Mouse (Mus musculus) embryonic facial prominence, embryonic 11.5 days (tissue): ENCODE data around the gene Cdk17. TPM values are rescaled to one million over a fixed set of nuclear protein-coding genes. Genes with fewer than 3 reads are reported as not detected.

ENCODE experiments used
- ATAC-seq: fragments of 200-750 bp; cut with Nextera tagmentation; replicated peaks from 2 replicates; pipeline ENCODE4 v1.8.0; 2017; ENCODE audit warnings: low read depth; ENCODE audit not compliant: insufficient number of reproducible peaks, low FRiP score, low TSS enrichment
- DNase-seq: peaks from one replicate; pipeline ENCODE4 v3.0.0-alpha.2; 2015; ENCODE audit warnings: low spot score
- H3K27ac ChIP-seq: fragments of 300-500 bp; sonication (generic); replicated peaks from 2 replicates; pipeline ENCODE4 v1.5.1; 2014; ENCODE audit warnings: mild to moderate bottlenecking, low read depth, low read length, control low read depth
- H3K27me3 ChIP-seq: fragments of 300-500 bp; sonication (generic); 2 replicates; pipeline ENCODE4 v1.6.1; 2014; ENCODE audit warnings: mild to moderate bottlenecking, low read length, moderate library complexity, mixed read lengths; ENCODE audit not compliant: control insufficient read depth, insufficient read depth
- H3K36me3 ChIP-seq: fragments of 300-500 bp; sonication (generic); replicated peaks from 2 replicates; pipeline ENCODE4 v1.6.1; 2014; ENCODE audit warnings: low read depth, mild to moderate bottlenecking, low read length, moderate library complexity, mixed read lengths; ENCODE audit not compliant: control insufficient read depth, insufficient read depth
- H3K4me1 ChIP-seq: fragments of 300-500 bp; sonication (generic); 2 replicates; pipeline ENCODE4 v1.6.1; 2014; ENCODE audit warnings: low read length, mixed read lengths; ENCODE audit not compliant: control insufficient read depth, insufficient read depth
- H3K4me2 ChIP-seq: fragments of 300-500 bp; sonication (generic); 2 replicates; pipeline ENCODE4 v1.6.1; 2014; ENCODE audit warnings: low read depth, mild to moderate bottlenecking, control low read depth, low read length, moderate library complexity
- H3K4me3 ChIP-seq: fragments of 300-500 bp; sonication (generic); 2 replicates; pipeline ENCODE4 v1.5.1; 2014; ENCODE audit warnings: low read depth, low read length, control low read depth
- H3K9ac ChIP-seq: fragments of 300-500 bp; sonication (generic); replicated peaks from 2 replicates; pipeline ENCODE4 v1.6.1; 2014; ENCODE audit warnings: mild to moderate bottlenecking, control low read depth, low read length
- H3K9me3 ChIP-seq: fragments of 300-500 bp; sonication (generic); replicated peaks from 2 replicates; pipeline ENCODE4 v1.6.1; 2016; ENCODE audit warnings: mild to moderate bottlenecking, low read length, inconsistent platforms, mixed read lengths; ENCODE audit not compliant: control insufficient read depth
- WGBS: fragments of 180-500 bp; shearing (Covaris S2); extraction: QIAGEN DNeasy Blood & Tissue Kit; methylation state at CpG from one replicate; pipeline ENCODE4 v1.1.7; 2014; 5-methylcytosine and 5-hydroxymethylcytosine counted together
- polyA plus RNA-seq: library from polyadenylated mRNA; unstranded; fragments of >200 nt; fragmentation: Nextera tagmentation; extraction: Ambion mirVana; gene quantifications from 2 replicates; pipeline ENCODE4 v1.2.1, GENCODE M21; 2014

The Cdk17 gene
- polyA plus RNA-seq, 1 experiment from 2014 or later = 27.8 TPM

GRCm38 (mm10) chr10:93167311-93167710 is 6.6 kb downstream of the Cdk17 start:
- no peak for ATAC-seq
- WGBS = 76% methylated on average over 6 of the region's 6 CpGs
- no peaks in the 10 kb centered on the region for H3K9me3 ChIP-seq
- no peak overlapping the region for H3K27ac ChIP-seq
- no peaks in the 10 kb centered on the region for H3K27me3 ChIP-seq
- DNase-seq = no peak
- H3K4me3 ChIP-seq = no peak overlapping the region
- H3K4me2 ChIP-seq = no peak overlapping the region
- H3K9ac ChIP-seq = no peak overlapping the region
- no peaks in the 10 kb centered on the region for H3K36me3 ChIP-seq
- H3K4me1 ChIP-seq = peaks cover 7% of the 10 kb centered on the region

- H3K9ac ChIP-seq = no peak overlapping the region
- DNase-seq (no peak), ATAC-seq (no peak; the same call in 1 of the 2 replicates)
- no peaks in the 10 kb centered on the region for H3K36me3 ChIP-seq
- H3K4me2 ChIP-seq = no peak overlapping the region
- H3K4me1 ChIP-seq = peaks cover 7% of the 10 kb centered on the region
- WGBS = 31% methylated on average over 4 of the region's 4 CpGs
- H3K27me3 ChIP-seq = no peaks in the 10 kb centered on the region
- H3K4me3 ChIP-seq = no peak overlapping the region
- H3K9me3 ChIP-seq = no peaks in the 10 kb centered on the region
- H3K27ac ChIP-seq = no peak overlapping the region
These were observed 7.4 kb downstream of the Cdk17 start for GRCm38 (mm10) chr10:93168067-93168466.

GRCm38 (mm10) chr10:93171182-93171855 is 10.6 kb downstream of the Cdk17 start:
- Histone ChIP-seq H3K27ac (no peak overlapping the region), H3K36me3 (no peaks in the 10 kb centered on the region), H3K4me3 (no peak overlapping the region), H3K9me3 (no peaks in the 10 kb centered on the region), H3K27me3 (no peaks in the 10 kb centered on the region), H3K4me2 (no peak overlapping the region), H3K9ac (no peak overlapping the region), H3K4me1 (peaks cover 3% of the 10 kb centered on the region)
- no peak for ATAC-seq
- WGBS = 73% methylated on average over 6 of the region's 6 CpGs
- no peak for DNase-seq

GRCm38 (mm10) chr10:93177471-93177870 is 16.8 kb downstream of the Cdk17 start:
- WGBS = 66% methylated on average over 5 of the region's 5 CpGs
- Histone ChIP-seq H3K27ac (no peak overlapping the region), H3K9me3 (no peaks in the 10 kb centered on the region), H3K36me3 (no peaks in the 10 kb centered on the region), H3K27me3 (no peaks in the 10 kb centered on the region), H3K9ac (no peak overlapping the region), H3K4me3 (no peak overlapping the region), H3K4me2 (no peak overlapping the region), H3K4me1 (no peaks in the 10 kb centered on the region)
- ATAC-seq (no peak), DNase-seq (no peak)

- 73% methylated on average over 4 of the region's 4 CpGs for whole genome bisulfite sequencing
- Histone ChIP-seq H3K27ac (no peak overlapping the region), H3K4me3 (no peak overlapping the region), H3K9ac (no peak overlapping the region), H3K4me1 (no peaks in the 10 kb centered on the region), H3K9me3 (no peaks in the 10 kb centered on the region), H3K36me3 (no peaks in the 10 kb centered on the region), H3K4me2 (no peak overlapping the region), H3K27me3 (no peaks in the 10 kb centered on the region)
- DNase-seq = no peak
- no peak for ATAC-seq
These were observed 17.2 kb downstream of the Cdk17 start for GRCm38 (mm10) chr10:93177874-93178273.

- 96% methylated on average over 5 of the region's 5 CpGs for WGBS
These were observed 18.0 kb downstream of the Cdk17 start for GRCm38 (mm10) chr10:93178662-93179061.

GRCm38 (mm10) chr10:93179669-93180460 is 19.2 kb downstream of the Cdk17 start:
- ATAC-seq (no peak), DNase-seq (no peak)
- Histone ChIP-seq H3K9ac (no peak overlapping the region), H3K9me3 (no peaks in the 10 kb centered on the region), H3K27me3 (no peaks in the 10 kb centered on the region), H3K4me1 (no peaks in the 10 kb centered on the region), H3K4me3 (no peak overlapping the region), H3K27ac (no peak overlapping the region), H3K4me2 (no peak overlapping the region), H3K36me3 (no peaks in the 10 kb centered on the region)
- WGBS = 86% methylated on average over 11 of the region's 11 CpGs

More at GRCm38 (mm10) chr10:93178662-93179061, 18.0 kb downstream of the Cdk17 start:
- no peaks in the 10 kb centered on the region for H3K36me3 ChIP-seq
- H3K4me2 ChIP-seq = no peak overlapping the region
- no peak overlapping the region for H3K27ac ChIP-seq
- H3K4me1 ChIP-seq = no peaks in the 10 kb centered on the region
- DNase-seq (no peak), ATAC-seq (no peak)
- no peak overlapping the region for H3K9ac ChIP-seq
- H3K4me3 ChIP-seq = no peak overlapping the region
- H3K9me3 ChIP-seq = no peaks in the 10 kb centered on the region
- H3K27me3 ChIP-seq = no peaks in the 10 kb centered on the region

GRCm38 (mm10) chr10:93184351-93184976 is 23.8 kb downstream of the Cdk17 start:
- no peak overlapping the region for H3K9ac ChIP-seq
- no peaks in the 10 kb centered on the region for H3K4me1 ChIP-seq
- ATAC-seq = no peak
- no peaks in the 10 kb centered on the region for H3K27me3 ChIP-seq
- no peaks in the 10 kb centered on the region for H3K9me3 ChIP-seq
- no peak overlapping the region for H3K4me3 ChIP-seq
- H3K36me3 ChIP-seq = no peaks in the 10 kb centered on the region
- 91% methylated on average over 8 of the region's 8 CpGs for WGBS
- H3K4me2 ChIP-seq = no peak overlapping the region
- H3K27ac ChIP-seq = no peak overlapping the region
- no peak for DNase-seq
